17 mouse cellular contexts compared by ENCODE assay signal in genomic region chr4:81956926-81957694, GRCm38 (mm10).
DNase-seq lines count a peak whose midpoint lies in the region; ATAC-seq lines count a peak whose summit lies in the region.
"Had no signal": no experiment of that assay in that cellular context is flagged by ENCODE, and none has a peak within 500 bp of the region (broad histone marks: within the 10 kb centered on the region; RNA-seq: fewer than 3 reads in every experiment).

No protein-coding gene starts in this region.

- peak; percentile 37; the same call in 1 of the 2 replicates for ATAC-seq in hindbrain, embryonic 16.5 days
- ATAC-seq in hindbrain, embryonic 12.5 days (ENCODE audit: low FRiP score) = no peak
- peak; percentile 73 for ATAC-seq in midbrain, embryonic 11.5 days (ENCODE audit: low FRiP score)
- no peak for ATAC-seq in midbrain, embryonic 13.5 days
- ATAC-seq: activated CD4-positive, CD25-positive, alpha-beta regulatory T cell, adult 4 months; inflammation-experienced regulatory T-cells, adult 6 months had no signal

- no peak overlapping the region for H3K27ac ChIP-seq in hindbrain, embryonic 16.5 days (ENCODE audit: low read depth, low read length)
- no peak overlapping the region for H3K27ac ChIP-seq in hindbrain, embryonic 12.5 days
- no peak overlapping the region for H3K27ac ChIP-seq in midbrain, embryonic 11.5 days (ENCODE audit: low read depth, low read length)
- no peak overlapping the region for H3K27ac ChIP-seq in midbrain, embryonic 13.5 days
- H3K27ac ChIP-seq: limb, embryonic 15.5 days; midbrain, embryonic 12.5 days; neural tube, embryonic 15.5 days had no signal

- 49% methylated on average over 6 of the region's 6 CpGs for WGBS in hindbrain, embryonic 16.5 days
- whole genome bisulfite sequencing in hindbrain, embryonic 12.5 days = 51% methylated on average over 6 of the region's 6 CpGs
- 37% methylated on average over 6 of the region's 6 CpGs for WGBS in midbrain, embryonic 11.5 days
- WGBS in midbrain, embryonic 13.5 days = 35% methylated on average over 6 of the region's 6 CpGs

- H3K4me3 ChIP-seq in hindbrain, embryonic 16.5 days (ENCODE audit: low read length) = no peak overlapping the region
- no peak overlapping the region for H3K4me3 ChIP-seq in hindbrain, embryonic 12.5 days
- no peak overlapping the region for H3K4me3 ChIP-seq in midbrain, embryonic 11.5 days (ENCODE audit: low read depth, low read length)
- no peak overlapping the region for H3K4me3 ChIP-seq in midbrain, embryonic 13.5 days (replicated peaks)
- H3K4me3 ChIP-seq: limb, embryonic 15.5 days; midbrain, embryonic 12.5 days; neural tube, embryonic 15.5 days had no signal

- no peaks in the 10 kb centered on the region for H3K4me1 ChIP-seq in hindbrain, embryonic 16.5 days (ENCODE audit: control insufficient read depth, insufficient read depth, low read depth, low read length)
- 0 out of 2 replicates have a peak, but pooled peaks cover 4% of the 10 kb centered on the region for H3K4me1 ChIP-seq in hindbrain, embryonic 12.5 days
- H3K4me1 ChIP-seq in midbrain, embryonic 11.5 days (ENCODE audit: control insufficient read depth, insufficient read depth, low read length) = no peaks in the 10 kb centered on the region
- peaks cover 10% of the 10 kb centered on the region for H3K4me1 ChIP-seq in midbrain, embryonic 13.5 days (replicated peaks)
- H3K4me1 ChIP-seq: neural tube, embryonic 15.5 days had no signal

- no peak overlapping the region for H3K9ac ChIP-seq in hindbrain, embryonic 16.5 days (ENCODE audit: low read depth, low read length)
- H3K9ac ChIP-seq in hindbrain, embryonic 12.5 days = no peak overlapping the region
- H3K9ac ChIP-seq in midbrain, embryonic 11.5 days (ENCODE audit: low read length) = no peak overlapping the region
- no peak overlapping the region for H3K9ac ChIP-seq in midbrain, embryonic 13.5 days (replicated peaks)
- H3K9ac ChIP-seq: limb, embryonic 15.5 days; midbrain, embryonic 12.5 days; neural tube, embryonic 15.5 days had no signal

- no peak overlapping the region for H3K4me2 ChIP-seq in hindbrain, embryonic 16.5 days (ENCODE audit: low read length)
- no peak overlapping the region for H3K4me2 ChIP-seq in hindbrain, embryonic 12.5 days (replicated peaks)
- no peak overlapping the region for H3K4me2 ChIP-seq in midbrain, embryonic 11.5 days
- H3K4me2 ChIP-seq in midbrain, embryonic 13.5 days (replicated peaks) = no peak overlapping the region
- H3K4me2 ChIP-seq: limb, embryonic 15.5 days; midbrain, embryonic 12.5 days; neural tube, embryonic 15.5 days had no signal

- H3K9me3 ChIP-seq in hindbrain, embryonic 16.5 days (ENCODE audit: control insufficient read depth, low read length) = no peaks in the 10 kb centered on the region
- H3K9me3 ChIP-seq in hindbrain, embryonic 12.5 days (replicated peaks) = no peaks in the 10 kb centered on the region
- no peaks in the 10 kb centered on the region for H3K9me3 ChIP-seq in midbrain, embryonic 11.5 days (ENCODE audit: control insufficient read depth, low read length)
- no peaks in the 10 kb centered on the region for H3K9me3 ChIP-seq in midbrain, embryonic 13.5 days
- H3K9me3 ChIP-seq: limb, embryonic 15.5 days; midbrain, embryonic 12.5 days; neural tube, embryonic 15.5 days had no signal

- H3K36me3 ChIP-seq in hindbrain, embryonic 16.5 days (ENCODE audit: control insufficient read depth, insufficient read depth, low read length) = no peaks in the 10 kb centered on the region
- no peaks in the 10 kb centered on the region for H3K36me3 ChIP-seq in hindbrain, embryonic 12.5 days
- H3K36me3 ChIP-seq in midbrain, embryonic 11.5 days (ENCODE audit: control insufficient read depth, insufficient read depth, low read length) = no peaks in the 10 kb centered on the region
- H3K36me3 ChIP-seq in midbrain, embryonic 13.5 days = no peaks in the 10 kb centered on the region
- H3K36me3 ChIP-seq: limb, embryonic 15.5 days; midbrain, embryonic 12.5 days; neural tube, embryonic 15.5 days had no signal

- H3K27me3 ChIP-seq in hindbrain, embryonic 16.5 days (replicated peaks; ENCODE audit: control insufficient read depth, insufficient read depth, low read length) = no peaks in the 10 kb centered on the region
- H3K27me3 ChIP-seq in hindbrain, embryonic 12.5 days = no peaks in the 10 kb centered on the region
- H3K27me3 ChIP-seq in midbrain, embryonic 11.5 days (ENCODE audit: control insufficient read depth, insufficient read depth, low read length) = no peaks in the 10 kb centered on the region
- no peaks in the 10 kb centered on the region for H3K27me3 ChIP-seq in midbrain, embryonic 13.5 days
- H3K27me3 ChIP-seq: limb, embryonic 15.5 days; midbrain, embryonic 12.5 days; neural tube, embryonic 15.5 days had no signal

- peak; percentile 46 for DNase-seq in adrenal gland, adult 2 months
- no peak for DNase-seq in adrenal gland, postnatal 25 days
- DNase-seq in midbrain, embryonic 11.5 days (ENCODE audit: low spot score, missing footprints) = no peak
- no peak for DNase-seq in left cerebral cortex, adult 9 months (ENCODE audit: low spot score in 2 of 2)
- no peak for DNase-seq in spleen, postnatal 4 days (ENCODE audit: low spot score in 2 of 2)
- DNase-seq: cerebellum, adult 18-20 months; gastrocnemius, postnatal 10 days; right cerebral cortex, postnatal 4 days; thymus, adult 2 months had no signal

Comparison
In these comparisons a context has a peak if more than half of its experiments do, and no peak if none do; other contexts are left out.
1. ATAC-seq: peak in hindbrain, embryonic 16.5 days (single experiment) and midbrain, embryonic 11.5 days (single experiment); none in hindbrain, embryonic 12.5 days (single experiment) and midbrain, embryonic 13.5 days (single experiment).